Mouse (Mus musculus): ENCODE measurements around the gene Ccar1. TPM values are rescaled to one million over a fixed set of nuclear protein-coding genes. Genes with fewer than 3 reads are reported as not detected.

The Ccar1 gene
- polyA plus RNA-seq (2016; fragmentation: Nextera tagmentation; extraction: Ambion mirVana), result 153 and 160 TPM in 2 replicates

DNA sequence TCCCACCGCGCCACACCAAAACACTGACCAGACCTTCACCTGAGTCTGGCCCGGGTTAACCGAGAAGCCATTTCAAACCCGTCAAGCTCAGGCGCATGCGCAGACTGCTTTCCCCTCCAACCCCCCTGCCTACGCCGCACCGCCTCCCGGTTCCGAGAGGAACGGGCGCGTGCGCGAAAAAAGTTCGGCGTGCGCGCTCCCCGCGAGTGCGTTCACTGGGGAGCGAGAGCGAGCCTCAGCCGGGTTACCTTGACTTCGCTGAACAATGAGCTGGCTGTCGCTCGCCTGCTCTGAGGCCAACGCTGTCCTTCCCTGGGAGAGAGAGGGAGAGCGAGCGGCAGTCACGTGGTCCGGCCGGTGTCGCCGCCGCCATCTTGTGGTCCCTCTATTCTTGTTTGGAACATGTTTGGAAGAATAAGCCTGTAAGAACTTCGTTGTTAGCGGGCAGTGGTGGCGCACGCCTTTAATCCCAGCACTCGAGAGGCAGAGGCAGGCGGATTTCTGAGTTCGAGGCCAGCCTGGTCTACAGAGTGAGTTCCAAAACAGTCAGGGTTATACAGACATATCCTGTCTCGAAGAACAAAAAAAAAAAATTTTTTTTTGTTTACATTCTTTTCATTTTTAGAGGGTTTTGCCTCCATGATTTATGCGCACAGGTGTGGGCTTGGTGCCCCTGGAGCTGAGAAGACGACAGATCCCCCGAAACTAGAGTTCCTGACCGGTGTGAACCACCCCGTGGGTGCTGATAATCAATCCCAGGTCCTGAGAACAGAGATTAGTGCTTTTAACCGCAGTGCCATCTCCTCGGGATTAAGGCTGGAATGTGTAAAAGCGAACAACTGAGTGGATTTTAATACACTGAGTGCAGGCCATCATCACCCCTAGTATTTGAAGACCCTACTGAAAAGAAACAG is at the start of gene Ccar1:
Gene Ccar1 (minus strand): TSS at position 110 of the 914 bp plus-strand sequence.
- peaks cover 12% of the 10 kb centered on the region; the same call in 1 of the 2 replicates for H3K4me1 ChIP-seq (replicated peaks)
- H3K9ac ChIP-seq (replicated peaks), result peak within 1 kb of the TSS; percentile 99
- H3K27ac ChIP-seq, result peak within 1 kb of the TSS; percentile 96
- peak; percentile 98 for ATAC-seq (ENCODE audit: insufficient number of reproducible peaks, insufficient read depth, low FRiP score, low TSS enrichment, low read depth)
- H3K9me3 ChIP-seq, result no peaks in the 10 kb centered on the region
- H3K4me2 ChIP-seq, result peak within 1 kb of the TSS; percentile 66
- peak within 1 kb of the TSS; percentile 99 for H3K4me3 ChIP-seq (replicated peaks)
- no peaks in the 10 kb centered on the region for H3K27me3 ChIP-seq
- H3K36me3 ChIP-seq, result peaks cover 33% of the 10 kb centered on the region
- 2% methylated on average over 55 of the region's 55 CpGs for WGBS

DNA sequence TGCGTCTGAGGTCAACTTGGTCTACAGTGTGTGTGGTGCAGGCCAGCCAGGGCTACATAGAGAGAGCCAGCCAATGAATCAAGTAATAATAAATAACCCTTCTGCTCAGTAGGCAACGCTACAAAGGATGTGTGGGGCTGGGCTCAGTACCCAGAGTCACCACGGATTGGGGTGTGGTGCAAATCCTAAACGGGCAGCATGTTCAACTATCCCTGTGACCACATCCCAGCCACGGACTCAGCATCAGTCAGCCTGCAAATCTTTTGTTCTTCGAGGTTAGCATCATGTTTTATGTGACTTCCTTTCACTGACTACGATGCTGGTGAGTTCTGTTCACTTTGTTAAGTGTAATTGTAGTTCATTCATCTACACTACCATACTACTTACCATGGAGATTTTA is 48.6 kb upstream of the Ccar1 start:
- no peak for ATAC-seq (ENCODE audit: insufficient number of reproducible peaks, insufficient read depth, low FRiP score, low TSS enrichment, low read depth)

DNA sequence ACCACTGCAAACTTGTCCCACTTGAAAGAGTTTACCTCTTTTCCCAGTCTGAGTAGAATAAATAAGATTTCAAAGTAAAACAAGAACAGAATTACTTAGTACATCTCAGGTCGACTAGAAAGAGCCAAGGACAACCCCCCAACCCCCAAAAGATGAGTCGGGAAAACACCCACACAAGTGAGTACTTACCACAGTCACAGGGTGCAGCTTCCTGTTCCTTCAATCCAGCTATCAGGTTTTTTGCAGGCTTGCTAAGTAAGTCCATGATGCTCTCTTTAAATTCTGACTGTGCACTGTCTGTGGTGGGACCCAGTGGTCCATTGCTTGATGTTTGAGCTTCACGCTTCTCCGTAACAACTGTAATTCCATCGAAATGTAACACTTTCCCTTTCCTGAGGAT is 45.9 kb upstream of the Ccar1 start:
- Histone ChIP-seq H3K4me3 (replicated peaks) (no peak overlapping the region), H3K9ac (replicated peaks) (no peak overlapping the region), H3K27ac (no peak overlapping the region), H3K36me3 (peaks cover 55% of the 10 kb centered on the region), H3K9me3 (no peaks in the 10 kb centered on the region), H3K4me2 (no peak overlapping the region), H3K4me1 (replicated peaks) (no peaks in the 10 kb centered on the region), H3K27me3 (no peaks in the 10 kb centered on the region)
- ATAC-seq (ENCODE audit: insufficient number of reproducible peaks, insufficient read depth, low FRiP score, low TSS enrichment, low read depth), result no peak
- WGBS, result 90% methylated on average over 5 of the region's 5 CpGs

More for the DNA sequence above, 48.6 kb upstream of the Ccar1 start:
- H3K36me3 ChIP-seq, result peaks cover 39% of the 10 kb centered on the region
- H3K9ac ChIP-seq (replicated peaks), result no peak overlapping the region
- H3K4me1 ChIP-seq (replicated peaks), result peaks cover 9% of the 10 kb centered on the region; the same call in 1 of the 2 replicates
- H3K9me3 ChIP-seq, result no peaks in the 10 kb centered on the region
- H3K4me3 ChIP-seq (replicated peaks), result no peak overlapping the region
- H3K4me2 ChIP-seq, result no peak overlapping the region
- H3K27me3 ChIP-seq, result no peaks in the 10 kb centered on the region
- 94% methylated on average over 7 of the region's 7 CpGs for WGBS
- H3K27ac ChIP-seq, result no peak overlapping the region

DNA sequence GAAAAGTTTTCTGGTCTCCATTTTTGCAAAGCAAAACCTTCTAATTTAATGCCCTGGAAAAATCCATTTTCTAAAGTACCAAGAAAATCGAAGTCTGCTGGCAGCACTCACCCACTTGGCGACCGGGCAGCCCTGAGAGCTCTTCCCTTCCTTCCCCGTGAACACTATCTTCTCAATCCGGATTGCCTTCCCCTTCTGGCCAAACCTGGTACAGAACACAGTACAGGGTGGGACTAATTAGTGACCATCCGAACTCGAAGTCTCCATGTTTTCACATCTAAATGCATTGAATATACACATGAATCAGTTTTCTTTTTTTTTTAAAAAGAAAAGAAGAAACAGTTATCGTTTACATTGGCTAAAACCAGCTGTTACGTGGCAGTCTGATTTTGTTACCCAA is 40.7 kb upstream of the Ccar1 start:
- ATAC-seq (ENCODE audit: insufficient number of reproducible peaks, insufficient read depth, low FRiP score, low TSS enrichment, low read depth), result no peak
- 80% methylated on average over 9 of the region's 9 CpGs for WGBS
- Histone ChIP-seq H3K4me2 (no peak overlapping the region), H3K9ac (replicated peaks) (no peak overlapping the region), H3K4me1 (replicated peaks) (no peaks in the 10 kb centered on the region), H3K27me3 (no peaks in the 10 kb centered on the region), H3K27ac (no peak overlapping the region), H3K36me3 (peaks cover 62% of the 10 kb centered on the region), H3K9me3 (no peaks in the 10 kb centered on the region), H3K4me3 (replicated peaks) (no peak overlapping the region)

DNA sequence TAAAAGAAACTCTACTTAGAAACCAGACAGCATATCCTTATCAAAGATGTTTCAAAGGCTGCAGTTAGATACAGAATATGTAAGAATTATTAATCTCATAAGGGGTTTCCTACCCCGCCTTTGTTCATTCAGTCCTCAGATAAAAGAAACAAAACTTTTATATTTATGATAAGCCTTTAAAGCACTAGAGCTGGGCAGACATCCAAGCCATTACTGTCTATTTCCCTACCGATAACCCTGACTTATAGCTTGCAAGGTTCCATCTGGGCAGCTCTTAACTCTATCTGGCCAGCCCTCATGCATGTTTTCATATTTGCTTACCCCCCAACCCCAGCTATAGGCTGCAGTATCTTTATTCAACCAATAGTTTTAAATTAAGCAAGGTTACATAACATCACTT is 39.5 kb upstream of the Ccar1 start:
- Histone ChIP-seq H3K27me3 (no peaks in the 10 kb centered on the region), H3K36me3 (peaks cover 58% of the 10 kb centered on the region), H3K4me3 (replicated peaks) (no peak overlapping the region), H3K9ac (replicated peaks) (no peak overlapping the region), H3K4me2 (no peak overlapping the region), H3K4me1 (replicated peaks) (no peaks in the 10 kb centered on the region), H3K9me3 (no peaks in the 10 kb centered on the region), H3K27ac (no peak overlapping the region)
- ATAC-seq (ENCODE audit: insufficient number of reproducible peaks, insufficient read depth, low FRiP score, low TSS enrichment, low read depth), result no peak
- 87% methylated on average over 2 of the region's 2 CpGs for WGBS

DNA sequence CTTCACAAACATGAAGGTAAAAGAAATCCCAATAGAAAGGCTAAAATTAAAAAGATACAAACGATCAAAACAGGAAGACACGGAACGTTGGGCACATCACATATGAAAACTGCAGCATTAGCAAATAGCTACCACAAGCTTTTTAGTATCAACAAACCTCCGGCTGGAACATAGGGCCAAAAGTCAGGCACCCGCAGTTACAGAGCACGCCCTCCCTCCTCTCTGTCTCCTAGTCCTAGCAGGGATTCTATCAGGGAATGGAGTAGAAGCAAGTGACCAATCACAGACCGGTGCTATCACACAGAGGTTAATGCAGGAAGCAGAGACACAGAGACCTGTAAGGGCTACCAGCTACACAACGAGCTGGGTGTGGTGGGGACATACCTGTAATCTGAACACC is 32.4 kb upstream of the Ccar1 start:
- Histone ChIP-seq H3K36me3 (peaks cover 51% of the 10 kb centered on the region), H3K27me3 (no peaks in the 10 kb centered on the region), H3K9me3 (no peaks in the 10 kb centered on the region), H3K4me2 (no peak overlapping the region), H3K9ac (replicated peaks) (0 out of 2 replicates have a peak overlapping the region, but pooled peaks have one; percentile 8), H3K4me1 (replicated peaks) (no peaks in the 10 kb centered on the region), H3K27ac (no peak overlapping the region), H3K4me3 (replicated peaks) (no peak overlapping the region)
- 91% methylated on average over 8 of the region's 8 CpGs for WGBS
- no peak for ATAC-seq (ENCODE audit: insufficient number of reproducible peaks, insufficient read depth, low FRiP score, low TSS enrichment, low read depth)

DNA sequence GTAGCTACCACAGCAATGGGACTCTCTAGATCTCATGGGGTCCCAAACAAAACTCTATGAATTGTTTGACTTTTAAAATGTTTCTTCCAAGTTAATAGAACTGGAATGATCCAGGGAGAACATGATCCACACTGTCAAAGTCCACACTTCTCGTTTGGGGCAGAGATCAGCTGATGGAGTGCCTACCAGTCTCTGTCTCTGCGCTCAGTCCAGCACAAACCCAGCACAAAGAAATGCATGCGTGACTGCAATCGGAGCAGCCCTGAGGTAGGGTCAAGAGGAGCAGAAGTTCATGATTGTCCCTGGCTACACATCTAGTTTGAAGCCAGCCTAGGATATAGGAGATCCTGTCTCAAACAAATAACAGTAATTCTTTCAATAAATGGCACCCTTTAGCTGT is 31.3 kb upstream of the Ccar1 start:
- H3K27me3 ChIP-seq, result no peaks in the 10 kb centered on the region
- H3K9me3 ChIP-seq, result no peaks in the 10 kb centered on the region
- no peak for ATAC-seq (ENCODE audit: insufficient number of reproducible peaks, insufficient read depth, low FRiP score, low TSS enrichment, low read depth)
- no peak overlapping the region for H3K4me2 ChIP-seq
- H3K4me3 ChIP-seq (replicated peaks), result no peak overlapping the region
- peaks cover 55% of the 10 kb centered on the region for H3K36me3 ChIP-seq
- H3K4me1 ChIP-seq (replicated peaks), result no peaks in the 10 kb centered on the region
- H3K27ac ChIP-seq, result no peak overlapping the region
- no peak overlapping the region for H3K9ac ChIP-seq (replicated peaks)
- 84% methylated on average over 4 of the region's 4 CpGs for WGBS

DNA sequence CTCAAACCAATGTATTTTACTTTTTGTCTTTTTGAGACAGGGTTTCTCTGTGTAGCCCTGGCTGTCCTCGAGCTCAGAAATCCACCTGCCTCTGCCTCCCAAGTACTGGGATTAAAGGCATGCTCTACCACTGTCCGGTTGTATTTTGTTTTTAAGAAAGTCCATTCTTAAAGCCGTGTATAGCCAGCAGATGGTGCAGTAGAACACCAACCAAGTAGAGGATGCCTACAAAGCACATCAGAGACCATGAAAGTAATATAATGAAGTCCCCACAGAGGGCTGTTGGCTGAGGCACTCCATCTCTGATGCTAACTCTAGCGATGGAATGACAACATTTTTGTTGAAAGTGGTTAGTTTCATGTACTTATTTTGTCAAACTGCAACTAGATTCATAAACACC is 17.9 kb upstream of the Ccar1 start:
- no peak overlapping the region for H3K27ac ChIP-seq
- H3K9ac ChIP-seq (replicated peaks), result no peak overlapping the region
- H3K4me3 ChIP-seq (replicated peaks), result no peak overlapping the region
- 89% methylated on average over 4 of the region's 4 CpGs for WGBS
- H3K9me3 ChIP-seq, result no peaks in the 10 kb centered on the region
- H3K4me2 ChIP-seq, result no peak overlapping the region
- H3K36me3 ChIP-seq, result peaks cover 43% of the 10 kb centered on the region
- no peaks in the 10 kb centered on the region for H3K4me1 ChIP-seq (replicated peaks)
- H3K27me3 ChIP-seq, result no peaks in the 10 kb centered on the region
- ATAC-seq (ENCODE audit: insufficient number of reproducible peaks, insufficient read depth, low FRiP score, low TSS enrichment, low read depth), result no peak

DNA sequence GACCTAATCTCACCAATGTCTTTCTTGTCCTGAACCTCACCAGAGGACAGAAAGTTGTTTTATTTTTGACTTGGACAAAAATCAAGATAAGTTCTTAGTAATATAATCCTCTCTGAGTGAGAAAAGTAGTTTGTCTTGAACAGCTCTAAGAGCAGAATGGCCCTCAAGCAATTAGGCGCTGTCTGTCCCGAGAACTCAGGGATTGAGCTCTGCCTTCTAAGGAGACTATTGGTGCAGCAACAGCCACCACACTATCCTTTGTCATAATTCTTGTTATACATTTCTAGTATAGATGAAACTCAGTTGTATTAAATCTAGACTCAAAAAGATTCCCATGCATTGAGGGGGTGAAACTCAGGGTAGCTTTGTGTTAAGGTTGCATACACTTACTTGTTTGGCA is 16.7 kb upstream of the Ccar1 start:
- Histone ChIP-seq H3K9me3 (no peaks in the 10 kb centered on the region), H3K9ac (replicated peaks) (no peak overlapping the region), H3K36me3 (peaks cover 34% of the 10 kb centered on the region), H3K4me1 (replicated peaks) (no peaks in the 10 kb centered on the region), H3K27me3 (no peaks in the 10 kb centered on the region), H3K4me3 (replicated peaks) (no peak overlapping the region), H3K27ac (no peak overlapping the region), H3K4me2 (no peak overlapping the region)
- 91% methylated on average over 2 of the region's 2 CpGs for WGBS
- ATAC-seq (ENCODE audit: insufficient number of reproducible peaks, insufficient read depth, low FRiP score, low TSS enrichment, low read depth), result no peak

DNA sequence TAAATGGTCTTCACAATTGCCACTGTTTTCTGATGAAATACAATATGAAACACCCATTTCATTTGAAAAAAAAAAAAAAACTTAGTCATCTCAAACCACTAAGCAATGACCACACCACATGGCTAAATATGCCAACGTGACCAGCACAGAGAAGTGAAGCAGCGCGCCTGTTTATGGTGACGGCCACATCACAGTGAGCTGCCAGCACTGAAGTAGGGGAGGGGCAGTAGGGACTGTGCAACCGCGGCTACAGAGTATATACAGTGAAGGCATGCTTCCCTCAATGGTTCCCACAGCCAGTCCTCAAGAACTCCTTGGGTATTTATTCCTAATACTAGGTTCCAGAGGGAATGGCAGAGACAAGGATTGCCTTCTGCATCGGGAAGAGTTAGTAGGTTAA is 16.2 kb upstream of the Ccar1 start:
- no peaks in the 10 kb centered on the region for H3K9me3 ChIP-seq
- H3K4me1 ChIP-seq (replicated peaks), result no peaks in the 10 kb centered on the region
- H3K27ac ChIP-seq, result no peak overlapping the region
- no peak for ATAC-seq (ENCODE audit: insufficient number of reproducible peaks, insufficient read depth, low FRiP score, low TSS enrichment, low read depth)
- H3K4me3 ChIP-seq (replicated peaks), result no peak overlapping the region
- H3K9ac ChIP-seq (replicated peaks), result no peak overlapping the region
- H3K36me3 ChIP-seq, result peaks cover 30% of the 10 kb centered on the region
- H3K27me3 ChIP-seq, result no peaks in the 10 kb centered on the region
- 89% methylated on average over 7 of the region's 7 CpGs for WGBS
- no peak overlapping the region for H3K4me2 ChIP-seq

DNA sequence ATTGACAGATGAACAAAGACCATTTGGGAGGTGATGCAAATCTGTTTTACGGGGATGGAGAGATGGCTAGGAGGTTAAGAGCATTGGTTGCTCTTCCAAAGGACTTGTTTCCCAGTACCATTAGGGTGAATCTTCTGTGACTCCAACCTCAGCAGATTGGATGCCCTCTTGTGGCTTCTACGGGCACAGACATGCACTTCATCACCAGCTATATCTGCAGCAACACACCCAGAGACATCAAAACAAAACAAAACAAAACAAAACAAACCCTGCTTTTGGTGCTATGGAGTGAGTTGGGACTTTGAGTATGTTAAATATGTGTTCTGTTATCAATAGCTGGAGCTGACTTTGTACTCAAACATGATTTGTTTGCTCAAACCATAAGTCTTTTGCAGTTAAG is 12.0 kb upstream of the Ccar1 start:
- H3K27me3 ChIP-seq, result no peaks in the 10 kb centered on the region
- 88% methylated on average over 2 of the region's 2 CpGs for WGBS
- H3K4me3 ChIP-seq (replicated peaks), result no peak overlapping the region
- H3K9me3 ChIP-seq, result no peaks in the 10 kb centered on the region
- no peak overlapping the region for H3K4me2 ChIP-seq
- H3K9ac ChIP-seq (replicated peaks), result no peak overlapping the region
- H3K36me3 ChIP-seq, result peaks cover 8% of the 10 kb centered on the region
- H3K4me1 ChIP-seq (replicated peaks), result no peaks in the 10 kb centered on the region
- ATAC-seq (ENCODE audit: insufficient number of reproducible peaks, insufficient read depth, low FRiP score, low TSS enrichment, low read depth), result no peak
- H3K27ac ChIP-seq, result no peak overlapping the region

DNA sequence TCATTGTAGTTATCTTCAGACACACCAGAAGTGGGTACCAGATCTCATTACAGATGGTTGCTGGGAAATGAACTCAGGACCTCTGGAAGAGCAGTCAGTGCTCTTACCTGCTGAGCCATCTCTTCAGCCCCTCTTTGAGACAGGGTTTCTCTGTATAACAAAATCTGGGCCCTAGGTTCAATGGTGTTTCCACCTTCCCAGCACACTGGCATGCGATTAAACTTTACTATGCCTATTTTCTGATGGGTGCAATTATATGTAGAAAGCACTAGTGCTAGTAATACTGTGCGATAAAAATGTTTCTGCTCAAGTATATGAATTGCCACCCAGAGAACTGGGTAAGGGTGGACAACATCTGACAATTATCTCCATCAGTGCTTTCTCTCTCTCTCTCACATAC is 11.2 kb upstream of the Ccar1 start:
- no peak for ATAC-seq (ENCODE audit: insufficient number of reproducible peaks, insufficient read depth, low FRiP score, low TSS enrichment, low read depth)
- Histone ChIP-seq H3K36me3 (peaks cover 8% of the 10 kb centered on the region), H3K4me3 (replicated peaks) (no peak overlapping the region), H3K4me2 (no peak overlapping the region), H3K27ac (no peak overlapping the region), H3K9ac (replicated peaks) (no peak overlapping the region), H3K4me1 (replicated peaks) (no peaks in the 10 kb centered on the region), H3K27me3 (no peaks in the 10 kb centered on the region), H3K9me3 (no peaks in the 10 kb centered on the region)
- 93% methylated on average over 2 of the region's 2 CpGs for WGBS

Data from limb, embryonic 12.5 days (tissue).